Mouse (Mus musculus): ENCODE measurements around the gene Ssbp1. TPM values are rescaled to one million over a fixed set of nuclear protein-coding genes. Genes with fewer than 3 reads are reported as not detected.

Gene Ssbp1
- polyA plus RNA-seq, 1 experiment = 19.4 TPM

- no peak for DNase-seq
- TF ChIP-seq CTCF (IDR thresholded peaks at IDR 0.05; ENCODE audit: borderline replicate concordance, control insufficient read depth, extremely low read depth, insufficient read depth, low read length, poor library complexity) (no peak), POLR2A (IDR thresholded peaks at IDR 0.05; ENCODE audit: control insufficient read depth, extremely low read depth, insufficient read depth, low read length, poor library complexity) (no peak)
- Histone ChIP-seq H3K4me3 (ENCODE audit: control insufficient read depth, insufficient read depth, low read length) (no peak overlapping the region), H3K4me1 (replicated peaks; ENCODE audit: control insufficient read depth, insufficient read depth, low read length) (peaks cover 9% of the 10 kb centered on the region), H3K27ac (ENCODE audit: control insufficient read depth, insufficient read depth, low read length) (no peak overlapping the region), H3K27me3 (ENCODE audit: control insufficient read depth, insufficient read depth, low read length) (no peaks in the 10 kb centered on the region), H3K36me3 (ENCODE audit: control insufficient read depth, insufficient read depth, low read length) (no peaks in the 10 kb centered on the region)
- 52% methylated on average over 3 of the region's 3 CpGs for WGBS
Observed at GRCm38 (mm10) chr6:40430251-40430650, 40.9 kb upstream of the Ssbp1 start.

- no peak for DNase-seq
- Histone ChIP-seq H3K27ac (ENCODE audit: control insufficient read depth, insufficient read depth, low read length) (no peak overlapping the region), H3K27me3 (ENCODE audit: control insufficient read depth, insufficient read depth, low read length) (no peaks in the 10 kb centered on the region), H3K4me1 (replicated peaks; ENCODE audit: control insufficient read depth, insufficient read depth, low read length) (peaks cover 9% of the 10 kb centered on the region), H3K4me3 (ENCODE audit: control insufficient read depth, insufficient read depth, low read length) (no peak overlapping the region), H3K36me3 (ENCODE audit: control insufficient read depth, insufficient read depth, low read length) (no peaks in the 10 kb centered on the region)
- WGBS = 82% methylated on average over 3 of the region's 3 CpGs
- TF ChIP-seq POLR2A (IDR thresholded peaks at IDR 0.05; ENCODE audit: control insufficient read depth, extremely low read depth, insufficient read depth, low read length, poor library complexity) (no peak), CTCF (IDR thresholded peaks at IDR 0.05; ENCODE audit: borderline replicate concordance, control insufficient read depth, extremely low read depth, insufficient read depth, low read length, poor library complexity) (no peak)
Observed at GRCm38 (mm10) chr6:40430878-40431277, 40.3 kb upstream of the Ssbp1 start.

GRCm38 (mm10) chr6:40431356-40431755, 39.8 kb upstream of the Ssbp1 start:
- 84% methylated on average over 4 of the region's 4 CpGs for WGBS
- H3K27me3 ChIP-seq (ENCODE audit: control insufficient read depth, insufficient read depth, low read length) = no peaks in the 10 kb centered on the region
- H3K27ac ChIP-seq (ENCODE audit: control insufficient read depth, insufficient read depth, low read length) = no peak overlapping the region
- no peak for DNase-seq
- H3K36me3 ChIP-seq (ENCODE audit: control insufficient read depth, insufficient read depth, low read length) = no peaks in the 10 kb centered on the region
- no peak overlapping the region for H3K4me3 ChIP-seq (ENCODE audit: control insufficient read depth, insufficient read depth, low read length)
- peaks cover 12% of the 10 kb centered on the region for H3K4me1 ChIP-seq (replicated peaks; ENCODE audit: control insufficient read depth, insufficient read depth, low read length)
- no peak for TF ChIP-seq POLR2A (IDR thresholded peaks at IDR 0.05; ENCODE audit: control insufficient read depth, extremely low read depth, insufficient read depth, low read length, poor library complexity)
- no peak for TF ChIP-seq CTCF (IDR thresholded peaks at IDR 0.05; ENCODE audit: borderline replicate concordance, control insufficient read depth, extremely low read depth, insufficient read depth, low read length, poor library complexity)

- DNase-seq = no peak
- Histone ChIP-seq H3K4me1 (replicated peaks; ENCODE audit: control insufficient read depth, insufficient read depth, low read length) (peaks cover 12% of the 10 kb centered on the region), H3K27me3 (ENCODE audit: control insufficient read depth, insufficient read depth, low read length) (no peaks in the 10 kb centered on the region), H3K4me3 (ENCODE audit: control insufficient read depth, insufficient read depth, low read length) (no peak overlapping the region), H3K27ac (ENCODE audit: control insufficient read depth, insufficient read depth, low read length) (no peak overlapping the region), H3K36me3 (ENCODE audit: control insufficient read depth, insufficient read depth, low read length) (no peaks in the 10 kb centered on the region)
- TF ChIP-seq POLR2A (IDR thresholded peaks at IDR 0.05; ENCODE audit: control insufficient read depth, extremely low read depth, insufficient read depth, low read length, poor library complexity) (no peak), CTCF (IDR thresholded peaks at IDR 0.05; ENCODE audit: borderline replicate concordance, control insufficient read depth, extremely low read depth, insufficient read depth, low read length, poor library complexity) (no peak)
Observed at GRCm38 (mm10) chr6:40431812-40432211, 39.3 kb upstream of the Ssbp1 start.

GRCm38 (mm10) chr6:40432346-40433275, 38.5 kb upstream of the Ssbp1 start:
- TF ChIP-seq POLR2A (IDR thresholded peaks at IDR 0.05; ENCODE audit: control insufficient read depth, extremely low read depth, insufficient read depth, low read length, poor library complexity) (no peak), CTCF (IDR thresholded peaks at IDR 0.05; ENCODE audit: borderline replicate concordance, control insufficient read depth, extremely low read depth, insufficient read depth, low read length, poor library complexity) (no peak)
- H3K27me3 ChIP-seq (ENCODE audit: control insufficient read depth, insufficient read depth, low read length) = no peaks in the 10 kb centered on the region
- H3K4me1 ChIP-seq (replicated peaks; ENCODE audit: control insufficient read depth, insufficient read depth, low read length) = peaks cover 12% of the 10 kb centered on the region
- 90% methylated on average over 17 of the region's 17 CpGs for WGBS
- no peak overlapping the region for H3K27ac ChIP-seq (ENCODE audit: control insufficient read depth, insufficient read depth, low read length)
- no peak for DNase-seq
- no peak overlapping the region for H3K4me3 ChIP-seq (ENCODE audit: control insufficient read depth, insufficient read depth, low read length)
- no peaks in the 10 kb centered on the region for H3K36me3 ChIP-seq (ENCODE audit: control insufficient read depth, insufficient read depth, low read length)

GRCm38 (mm10) chr6:40434697-40435096, 36.5 kb upstream of the Ssbp1 start:
- no peak overlapping the region for H3K27ac ChIP-seq (ENCODE audit: control insufficient read depth, insufficient read depth, low read length)
- H3K36me3 ChIP-seq (ENCODE audit: control insufficient read depth, insufficient read depth, low read length) = no peaks in the 10 kb centered on the region
- peaks cover 12% of the 10 kb centered on the region for H3K4me1 ChIP-seq (replicated peaks; ENCODE audit: control insufficient read depth, insufficient read depth, low read length)
- H3K4me3 ChIP-seq (ENCODE audit: control insufficient read depth, insufficient read depth, low read length) = peak overlapping the region; percentile 89
- 53% methylated on average over 7 of the region's 7 CpGs for WGBS
- H3K27me3 ChIP-seq (ENCODE audit: control insufficient read depth, insufficient read depth, low read length) = no peaks in the 10 kb centered on the region
- no peak for DNase-seq
- TF ChIP-seq POLR2A (IDR thresholded peaks at IDR 0.05; ENCODE audit: control insufficient read depth, extremely low read depth, insufficient read depth, low read length, poor library complexity) (no peak), CTCF (IDR thresholded peaks at IDR 0.05; ENCODE audit: borderline replicate concordance, control insufficient read depth, extremely low read depth, insufficient read depth, low read length, poor library complexity) (no peak)

Data from thymus, adult 2 months (tissue).